Mouse (Mus musculus) bone marrow, adult 2 months (tissue): ENCODE data around the gene Prkd2.

Source experiments
- CTCF ChIP-seq: fragments of 200-500 bp; IDR thresholded peaks from 2 replicates; pipeline ENCODE4 v1.5.1; 2011; ENCODE audit warnings: low read length, control low read depth; ENCODE audit not compliant: control insufficient read depth, insufficient read depth
- POLR2A ChIP-seq: fragments of 200-500 bp; IDR thresholded peaks from 2 replicates; pipeline ENCODE4 v1.6.1; 2011; ENCODE audit warnings: low read depth, mild to moderate bottlenecking, control low read depth, low read length, borderline replicate concordance; ENCODE audit not compliant: control insufficient read depth

- TF ChIP-seq POLR2A (no peak), CTCF (peak; percentile 36)
Observed at GRCm38 (mm10) chr7:16807936-16808335, 34.8 kb upstream of the Prkd2 start.
